Mouse (Mus musculus): Measurements from ENCODE around the gene Gcm1. TPM values are rescaled to one million over a fixed set of nuclear protein-coding genes. Genes with fewer than 3 reads are reported as not detected.
"Not testable (repeated sequence)": the region's sequence is repeated elsewhere in the genome, so short reads cannot be mapped to it uniquely, and the experiment has no call there.

The Gcm1 gene
- polyA plus RNA-seq, 1 experiment, result not detected

DNA sequence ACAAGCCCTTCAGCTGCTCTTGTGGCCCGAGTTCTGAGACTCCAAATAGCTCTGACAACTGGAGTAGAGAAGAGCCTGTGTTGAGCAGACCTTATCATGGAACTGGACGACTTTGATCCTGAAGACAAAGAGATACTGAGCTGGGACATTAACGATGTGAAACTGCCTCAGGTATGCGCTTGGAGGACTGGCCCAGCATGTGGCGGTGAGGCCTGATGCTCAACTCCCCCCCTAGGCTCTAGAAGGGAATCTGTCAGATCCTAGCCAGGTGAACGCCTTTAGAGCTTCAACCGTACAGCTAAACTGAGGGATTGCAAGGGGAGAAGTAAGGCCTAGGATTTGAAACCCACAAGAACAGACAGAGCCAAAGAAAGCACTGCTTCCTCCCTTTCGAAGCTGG is 2.1 kb downstream of the Gcm1 start:
- TF ChIP-seq POLR2A (IDR thresholded peaks at IDR 0.05; ENCODE audit: borderline replicate concordance, insufficient read depth, low read length) (no peak), CTCF (IDR thresholded peaks at IDR 0.05; ENCODE audit: borderline replicate concordance, insufficient read depth, low read depth, low read length) (no peak)
- no peak overlapping the region for H3K27ac ChIP-seq (ENCODE audit: insufficient read depth, low read length)
- DNase-seq, result no peak
- WGBS, result 80% methylated on average over 8 of the region's 8 CpGs
- no peak overlapping the region for H3K4me3 ChIP-seq (replicated peaks; ENCODE audit: insufficient read depth, low read depth, low read length)
- no peaks in the 10 kb centered on the region for H3K4me1 ChIP-seq (ENCODE audit: control insufficient read depth, insufficient read depth, low read length)
- no peaks in the 10 kb centered on the region for H3K27me3 ChIP-seq (ENCODE audit: control insufficient read depth, insufficient read depth, low read length)

DNA sequence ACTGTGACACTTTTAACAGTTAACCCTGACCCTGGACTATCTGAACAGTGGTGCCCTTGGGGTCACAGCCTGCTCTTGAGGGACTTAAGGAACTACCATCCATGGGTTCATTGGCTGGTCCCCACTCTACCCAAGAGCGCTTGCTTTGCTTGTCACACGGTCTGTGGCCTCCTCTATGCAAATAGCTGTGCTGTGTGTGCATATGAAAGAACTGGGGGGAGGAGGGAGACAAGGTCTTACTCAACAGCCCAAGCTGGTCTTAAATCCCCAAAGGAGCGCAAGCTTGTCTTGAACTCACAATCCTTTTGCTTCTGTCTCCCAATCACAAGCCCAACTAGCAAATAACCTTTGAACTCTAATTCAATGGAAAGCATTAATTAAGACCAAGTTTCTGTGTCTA is 2.6 kb downstream of the Gcm1 start:
- WGBS, result 82% methylated on average over 3 of the region's 3 CpGs
- TF ChIP-seq CTCF (IDR thresholded peaks at IDR 0.05; ENCODE audit: borderline replicate concordance, insufficient read depth, low read depth, low read length) (no peak), POLR2A (IDR thresholded peaks at IDR 0.05; ENCODE audit: borderline replicate concordance, insufficient read depth, low read length) (no peak)
- no peaks in the 10 kb centered on the region for H3K4me1 ChIP-seq (ENCODE audit: control insufficient read depth, insufficient read depth, low read length)

GRCm38 (mm10) chr9:78059525-78060120 is 7.9 kb downstream of the Gcm1 start:
- Histone ChIP-seq H3K27me3 (ENCODE audit: control insufficient read depth, insufficient read depth, low read length) (no peaks in the 10 kb centered on the region), H3K4me1 (ENCODE audit: control insufficient read depth, insufficient read depth, low read length) (no peaks in the 10 kb centered on the region), H3K4me3 (replicated peaks; ENCODE audit: insufficient read depth, low read depth, low read length) (no peak overlapping the region), H3K27ac (ENCODE audit: insufficient read depth, low read length) (no peak overlapping the region)
- WGBS, result 78% methylated on average over 16 of the region's 16 CpGs
- TF ChIP-seq CTCF (IDR thresholded peaks at IDR 0.05; ENCODE audit: borderline replicate concordance, insufficient read depth, low read depth, low read length) (no peak), POLR2A (IDR thresholded peaks at IDR 0.05; ENCODE audit: borderline replicate concordance, insufficient read depth, low read length) (no peak)
- DNase-seq, result no peak

More for the DNA sequence above, 2.6 kb downstream of the Gcm1 start:
- no peaks in the 10 kb centered on the region for H3K27me3 ChIP-seq (ENCODE audit: control insufficient read depth, insufficient read depth, low read length)
- DNase-seq, result no peak
- no peak overlapping the region for H3K4me3 ChIP-seq (replicated peaks; ENCODE audit: insufficient read depth, low read depth, low read length)
- H3K27ac ChIP-seq (ENCODE audit: insufficient read depth, low read length), result no peak overlapping the region

- DNase-seq, result no peak
- WGBS, result 61% methylated on average over 9 of the region's 9 CpGs
- TF ChIP-seq POLR2A (IDR thresholded peaks at IDR 0.05; ENCODE audit: borderline replicate concordance, insufficient read depth, low read length) (no peak), CTCF (IDR thresholded peaks at IDR 0.05; ENCODE audit: borderline replicate concordance, insufficient read depth, low read depth, low read length) (no peak)
Measured at GRCm38 (mm10) chr9:78062392-78062791, 10.7 kb downstream of the Gcm1 start.

GRCm38 (mm10) chr9:78064121-78064520 is 12.4 kb downstream of the Gcm1 start:
- Histone ChIP-seq H3K27me3 (ENCODE audit: control insufficient read depth, insufficient read depth, low read length) (no peaks in the 10 kb centered on the region), H3K4me1 (ENCODE audit: control insufficient read depth, insufficient read depth, low read length) (no peaks in the 10 kb centered on the region), H3K27ac (ENCODE audit: insufficient read depth, low read length) (no peak overlapping the region), H3K4me3 (replicated peaks; ENCODE audit: insufficient read depth, low read depth, low read length) (no peak overlapping the region)
- TF ChIP-seq CTCF (IDR thresholded peaks at IDR 0.05; ENCODE audit: borderline replicate concordance, insufficient read depth, low read depth, low read length), result no peak
- TF ChIP-seq POLR2A (IDR thresholded peaks at IDR 0.05; ENCODE audit: borderline replicate concordance, insufficient read depth, low read length), result no peak
- DNase-seq, result no peak
- 68% methylated on average over 10 of the region's 10 CpGs for WGBS

More at GRCm38 (mm10) chr9:78062392-78062791, 10.7 kb downstream of the Gcm1 start:
- no peak overlapping the region for H3K4me3 ChIP-seq (replicated peaks; ENCODE audit: insufficient read depth, low read depth, low read length)
- no peaks in the 10 kb centered on the region for H3K27me3 ChIP-seq (ENCODE audit: control insufficient read depth, insufficient read depth, low read length)
- H3K4me1 ChIP-seq (ENCODE audit: control insufficient read depth, insufficient read depth, low read length), result no peaks in the 10 kb centered on the region
- H3K27ac ChIP-seq (ENCODE audit: insufficient read depth, low read length), result no peak overlapping the region

- Histone ChIP-seq H3K27me3 (ENCODE audit: control insufficient read depth, insufficient read depth, low read length) (no peaks in the 10 kb centered on the region), H3K27ac (ENCODE audit: insufficient read depth, low read length) (no peak overlapping the region), H3K4me1 (ENCODE audit: control insufficient read depth, insufficient read depth, low read length) (no peaks in the 10 kb centered on the region), H3K4me3 (replicated peaks; ENCODE audit: insufficient read depth, low read depth, low read length) (no peak overlapping the region)
- DNase-seq, result no peak
- WGBS, result 79% methylated on average over 5 of the region's 5 CpGs
- TF ChIP-seq CTCF (IDR thresholded peaks at IDR 0.05; ENCODE audit: borderline replicate concordance, insufficient read depth, low read depth, low read length) (no peak), POLR2A (IDR thresholded peaks at IDR 0.05; ENCODE audit: borderline replicate concordance, insufficient read depth, low read length) (no peak)
Measured at GRCm38 (mm10) chr9:78070496-78070895, 18.8 kb downstream of the Gcm1 start.

GRCm38 (mm10) chr9:78071626-78072025 is 19.9 kb downstream of the Gcm1 start:
- DNase-seq, result no peak
- WGBS, result 84% methylated on average over 4 of the region's 4 CpGs
- Histone ChIP-seq H3K4me1 (ENCODE audit: control insufficient read depth, insufficient read depth, low read length) (no peaks in the 10 kb centered on the region), H3K4me3 (replicated peaks; ENCODE audit: insufficient read depth, low read depth, low read length) (no peak overlapping the region), H3K27ac (ENCODE audit: insufficient read depth, low read length) (no peak overlapping the region), H3K27me3 (ENCODE audit: control insufficient read depth, insufficient read depth, low read length) (no peaks in the 10 kb centered on the region)
- TF ChIP-seq CTCF (IDR thresholded peaks at IDR 0.05; ENCODE audit: borderline replicate concordance, insufficient read depth, low read depth, low read length) (no peak), POLR2A (IDR thresholded peaks at IDR 0.05; ENCODE audit: borderline replicate concordance, insufficient read depth, low read length) (no peak)

GRCm38 (mm10) chr9:78073291-78073690 is 21.6 kb downstream of the Gcm1 start:
- H3K4me1 ChIP-seq (ENCODE audit: control insufficient read depth, insufficient read depth, low read length); H3K4me3 ChIP-seq (replicated peaks; ENCODE audit: insufficient read depth, low read depth, low read length); H3K27me3 ChIP-seq (ENCODE audit: control insufficient read depth, insufficient read depth, low read length); H3K27ac ChIP-seq (ENCODE audit: insufficient read depth, low read length); DNase-seq: not testable (repeated sequence)
- 85% methylated on average over 3 of the region's 3 CpGs for WGBS

Measured in cerebellum, adult 2 months (tissue).